Mouse (Mus musculus): ENCODE data around the gene Trim27. TPM values are rescaled to one million over a fixed set of nuclear protein-coding genes. Genes with fewer than 3 reads are reported as not detected.

Gene Trim27
- total RNA-seq, 2 experiments from 2014 or later: 108 to 177 TPM

- ATAC-seq (replicated peaks; ENCODE audit: poor library complexity): no peak
Observed at GRCm38 (mm10) chr13:21171600-21172150, 7.6 kb upstream of the Trim27 start.

GRCm38 (mm10) chr13:21172241-21173027 lies 6.8 kb upstream of the Trim27 start:
- ATAC-seq (replicated peaks; ENCODE audit: poor library complexity): peak; percentile 56

DNA sequence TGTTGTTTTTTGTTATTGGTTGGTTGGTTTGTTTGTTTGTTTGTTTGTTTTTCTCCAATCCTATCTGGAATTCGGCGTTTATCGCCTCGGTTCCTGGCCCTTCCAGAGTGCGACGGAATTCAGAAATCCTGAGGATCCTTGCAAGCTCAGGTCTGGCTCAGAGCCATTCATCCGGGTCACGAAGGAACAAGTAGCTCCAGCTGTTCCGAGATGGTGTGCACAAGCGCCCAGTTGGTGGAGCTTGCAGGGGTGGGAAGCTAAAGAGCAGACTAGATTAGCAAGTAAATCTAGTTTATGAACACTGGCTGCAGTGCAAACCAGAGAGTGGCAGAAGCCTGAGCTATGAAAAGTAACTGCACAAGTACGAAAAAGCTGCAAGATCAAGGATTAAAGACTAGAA lies 6.2 kb upstream of the Trim27 start:
- ATAC-seq (replicated peaks; ENCODE audit: poor library complexity): peak; percentile 12

GRCm38 (mm10) chr13:21176733-21177132 lies 2.5 kb upstream of the Trim27 start:
- ATAC-seq (replicated peaks; ENCODE audit: poor library complexity): no peak

GRCm38 (mm10) chr13:21177657-21178056 lies 1.6 kb upstream of the Trim27 start:
- ATAC-seq (replicated peaks; ENCODE audit: poor library complexity): no peak

DNA sequence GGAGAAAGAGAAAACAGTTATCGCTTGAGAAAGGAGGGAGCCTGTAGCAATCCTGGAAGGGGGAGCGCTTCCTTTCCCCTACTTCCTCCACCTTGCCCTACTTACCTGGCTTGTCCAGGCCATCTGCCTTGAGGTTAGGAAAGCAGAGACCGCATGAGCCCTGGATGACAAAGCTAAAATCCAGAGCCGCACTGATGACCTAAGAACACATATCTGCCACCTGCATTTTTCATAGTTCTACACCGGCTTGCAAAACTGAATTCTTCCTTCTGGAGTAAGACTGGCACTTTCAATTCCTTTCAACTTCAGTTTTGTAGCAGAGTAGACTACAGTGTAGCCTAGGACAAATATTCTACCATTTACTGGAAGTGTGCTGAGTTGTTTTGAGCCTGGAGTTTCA lies 881 bp upstream of the Trim27 start:
- peak; percentile 16 for ATAC-seq (replicated peaks; ENCODE audit: poor library complexity)

- ATAC-seq (replicated peaks; ENCODE audit: poor library complexity): peak; percentile 73
Observed at GRCm38 (mm10) chr13:21179724-21180550, 692 bp downstream of the Trim27 start.

DNA sequence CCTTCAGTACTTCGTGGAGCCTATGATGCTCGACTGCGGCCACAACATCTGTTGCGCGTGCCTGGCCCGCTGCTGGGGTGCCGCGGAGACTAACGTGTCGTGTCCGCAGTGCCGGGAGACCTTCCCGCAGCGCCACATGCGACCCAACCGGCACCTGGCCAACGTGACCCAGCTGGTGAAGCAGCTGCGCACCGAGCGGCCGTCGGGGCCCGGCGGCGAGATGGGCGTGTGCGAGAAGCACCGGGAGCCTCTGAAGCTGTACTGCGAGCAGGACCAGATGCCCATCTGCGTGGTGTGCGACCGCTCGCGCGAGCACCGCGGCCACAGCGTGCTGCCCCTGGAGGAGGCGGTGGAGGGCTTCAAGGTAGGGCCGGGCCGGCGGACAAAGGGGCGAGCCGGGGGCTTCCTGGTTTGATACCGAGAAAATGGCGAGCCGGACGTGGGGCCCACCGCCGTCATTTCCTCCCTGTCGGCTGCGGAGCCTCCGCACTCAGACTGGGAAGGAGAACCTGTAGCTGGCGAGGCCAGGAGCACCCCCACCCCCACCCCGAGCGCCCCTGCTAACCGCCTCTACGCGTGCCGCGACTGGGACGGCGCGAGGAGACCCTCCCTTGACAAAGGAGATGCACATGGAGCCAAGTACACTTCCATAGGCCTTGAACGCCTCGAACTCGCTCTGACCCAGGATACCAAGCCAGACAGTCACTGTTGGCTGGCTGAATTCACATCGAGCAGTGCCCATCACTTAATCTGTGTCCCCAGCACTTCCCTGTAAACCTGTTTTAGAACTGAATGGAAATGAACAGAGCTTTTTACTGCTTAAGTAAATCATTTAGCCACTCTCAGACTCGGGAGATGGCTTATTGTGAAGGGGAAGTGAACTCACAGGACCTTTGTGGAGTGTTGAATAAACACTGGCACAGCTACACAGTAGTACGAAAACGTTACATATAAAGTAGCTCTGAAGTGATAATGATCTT lies 1.6 kb downstream of the Trim27 start:
- peak; percentile 34 for ATAC-seq (replicated peaks; ENCODE audit: poor library complexity)

DNA sequence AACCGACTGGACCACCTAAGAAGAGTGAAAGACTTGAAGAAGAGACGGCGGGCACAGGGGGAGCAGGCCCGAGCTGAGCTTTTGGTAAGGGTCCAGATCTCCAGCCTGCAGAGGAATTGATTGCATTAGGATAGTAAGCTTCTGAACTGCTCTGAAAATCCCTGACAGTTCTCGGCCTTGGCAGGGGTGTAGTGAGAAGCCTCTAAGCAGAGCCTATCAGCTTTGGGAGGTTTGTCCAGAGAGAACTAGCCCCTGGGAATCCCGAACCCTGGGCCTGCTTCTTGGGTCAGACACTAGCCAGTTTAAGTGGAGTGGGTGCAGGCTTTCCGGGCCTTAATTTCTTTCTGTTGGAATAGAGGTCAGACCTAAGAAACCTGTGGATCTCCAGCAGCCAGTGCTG lies 2.8 kb downstream of the Trim27 start:
- no peak for ATAC-seq (replicated peaks; ENCODE audit: poor library complexity)

DNA sequence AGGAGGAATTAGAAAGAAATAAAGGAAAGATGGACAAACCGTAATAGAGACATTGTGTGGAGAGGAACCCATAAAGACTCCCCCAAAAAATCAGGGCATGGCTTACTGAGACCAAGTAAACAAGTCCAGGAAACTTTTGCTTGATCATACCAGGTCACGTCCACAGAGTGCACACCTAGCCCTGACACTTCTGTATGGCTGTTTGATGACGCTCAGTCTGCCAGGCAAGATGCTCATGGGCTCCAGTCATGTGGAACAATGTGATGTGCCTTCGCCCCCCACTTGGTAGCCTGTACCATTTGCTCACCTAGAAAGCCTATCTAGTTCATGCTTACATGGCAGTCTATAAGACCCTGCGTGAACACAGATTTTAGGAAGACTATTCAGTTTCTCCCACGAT lies 3.8 kb downstream of the Trim27 start:
- no peak for ATAC-seq (replicated peaks; ENCODE audit: poor library complexity)

DNA sequence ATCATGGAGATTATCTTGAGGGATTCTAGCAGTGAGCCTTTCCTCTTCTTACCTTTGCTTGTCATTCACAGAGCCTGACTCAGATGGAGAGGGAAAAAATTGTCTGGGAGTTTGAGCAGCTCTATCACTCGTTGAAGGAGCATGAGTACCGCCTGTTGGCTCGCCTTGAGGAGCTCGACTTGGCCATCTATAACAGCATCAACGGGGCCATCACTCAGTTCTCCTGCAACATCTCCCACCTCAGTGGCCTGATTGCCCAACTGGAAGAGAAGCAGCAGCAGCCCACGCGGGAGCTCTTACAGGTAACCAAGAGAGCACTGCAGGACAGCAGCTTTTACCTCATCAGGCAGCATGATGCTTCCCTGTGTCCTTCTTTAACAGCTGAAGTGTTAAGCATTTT lies 4.4 kb downstream of the Trim27 start:
- ATAC-seq (replicated peaks; ENCODE audit: poor library complexity): no peak

DNA sequence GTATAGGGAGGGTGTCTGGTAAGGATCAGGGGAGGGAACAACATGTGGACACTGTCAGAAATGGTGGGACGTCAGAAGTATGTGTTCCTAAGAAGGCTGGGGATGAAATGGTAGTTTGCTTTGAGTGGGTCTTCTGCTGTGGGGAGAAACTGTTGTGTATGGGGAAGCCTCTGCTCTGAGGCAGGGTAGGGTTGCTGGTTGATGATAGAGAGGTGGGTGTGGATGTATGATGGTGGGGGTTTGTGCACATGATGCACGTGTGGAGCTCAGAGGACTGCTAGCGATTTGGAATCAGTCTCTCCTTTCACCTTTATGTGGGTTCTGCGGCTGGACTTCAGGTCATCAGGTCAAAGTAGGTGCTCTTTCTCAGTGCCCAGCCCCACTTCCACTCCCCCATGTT lies 6.3 kb downstream of the Trim27 start:
- no peak for ATAC-seq (replicated peaks; ENCODE audit: poor library complexity)

GRCm38 (mm10) chr13:21195406-21196228 lies 16.4 kb downstream of the Trim27 start:
- ATAC-seq (replicated peaks; ENCODE audit: poor library complexity): no peak

GRCm38 (mm10) chr13:21197721-21198120 lies 18.5 kb downstream of the Trim27 start:
- ATAC-seq (replicated peaks; ENCODE audit: poor library complexity): no peak

- ATAC-seq (replicated peaks; ENCODE audit: poor library complexity): no peak
Observed at GRCm38 (mm10) chr13:21198313-21198712, 19.1 kb downstream of the Trim27 start.

DNA sequence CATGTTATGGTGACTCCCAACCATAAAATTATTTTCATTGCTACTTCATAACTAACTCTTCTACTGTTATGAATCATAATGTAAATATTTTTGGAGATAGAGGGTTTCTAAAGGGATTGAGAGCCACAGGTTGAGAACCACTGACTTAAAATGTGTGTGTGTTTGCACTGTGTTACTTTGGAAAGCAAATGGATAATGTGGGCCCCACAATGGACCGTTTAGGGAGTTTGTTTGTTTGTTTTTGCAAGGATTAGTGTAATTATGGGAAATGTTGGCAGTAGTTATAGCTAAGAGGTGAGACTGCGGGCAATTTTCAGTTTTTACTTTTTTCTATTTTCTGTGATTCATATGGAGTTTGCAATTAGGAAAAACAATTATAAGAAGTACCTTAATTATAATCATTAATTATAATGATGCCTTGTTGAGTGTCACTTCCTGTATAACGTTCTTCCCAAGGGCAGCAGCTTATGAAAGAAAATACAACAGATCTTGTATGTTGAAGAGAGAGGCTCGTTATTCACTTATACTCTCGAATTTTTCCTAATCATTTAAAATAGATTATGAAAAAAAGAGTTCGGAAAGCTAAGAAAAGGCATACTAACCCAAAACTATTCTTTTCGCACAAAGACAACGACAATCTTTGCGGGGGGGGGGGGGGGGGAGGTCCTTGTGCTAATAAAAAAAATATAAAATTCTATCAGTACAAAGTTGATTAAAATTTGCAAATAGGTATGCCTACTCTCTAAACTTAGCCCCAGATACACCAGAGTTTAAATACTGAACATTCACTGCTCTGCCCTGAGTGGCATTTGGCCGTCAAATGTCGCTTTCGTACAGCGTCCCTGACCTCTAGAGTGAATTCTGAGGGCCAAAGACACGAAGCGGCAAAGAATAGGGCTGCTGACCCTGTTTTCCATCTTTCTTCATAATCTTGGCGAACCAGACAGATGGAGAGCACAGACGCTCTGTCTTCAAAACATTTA lies 20.1 kb downstream of the Trim27 start:
- ATAC-seq (replicated peaks; ENCODE audit: poor library complexity): peak; percentile 45

- ATAC-seq (replicated peaks; ENCODE audit: poor library complexity): peak; percentile 96
Observed at GRCm38 (mm10) chr13:21200043-21200999, 21.1 kb downstream of the Trim27 start.

Measured in megakaryocyte progenitor cell, adult 5-6 weeks (primary cell).